Mouse (Mus musculus): ENCODE data around the gene Padi1.
A peak's percentile ranks its signal among the peaks of the same experiment; 100 is the strongest.

Gene Padi1

DNA sequence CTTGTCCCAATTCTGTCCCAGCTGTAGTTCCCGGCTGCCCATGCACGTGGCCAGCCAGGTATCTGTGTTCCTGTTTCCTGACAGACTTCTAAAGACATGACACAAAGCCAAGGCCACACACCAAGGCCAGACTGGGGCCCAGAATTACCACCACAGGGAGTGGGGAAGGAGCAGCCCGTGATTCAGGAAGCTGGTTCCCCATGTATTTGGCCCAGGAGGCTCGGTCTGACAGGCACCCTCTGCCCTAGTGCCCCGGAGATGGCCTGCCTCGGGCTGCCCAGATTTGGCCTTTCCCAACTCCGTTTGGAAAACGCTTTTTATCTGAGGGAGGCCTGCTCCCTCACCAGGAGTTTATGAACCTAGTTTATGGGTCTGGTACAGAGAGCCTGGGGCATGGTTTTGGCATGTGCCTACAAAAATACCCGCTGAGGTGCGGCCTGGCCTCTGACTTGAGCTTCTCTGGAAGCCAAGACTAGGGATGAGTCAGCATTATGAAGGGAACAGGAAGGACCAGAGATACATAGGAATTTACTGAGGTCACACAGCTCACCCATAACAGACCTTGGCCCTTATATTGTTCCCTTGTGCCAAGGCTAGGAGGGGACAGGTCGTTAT, 16.6 kb upstream of the Padi1 start:
- no peak for DNase-seq (ENCODE audit: low spot score in 2 of 2)

DNA sequence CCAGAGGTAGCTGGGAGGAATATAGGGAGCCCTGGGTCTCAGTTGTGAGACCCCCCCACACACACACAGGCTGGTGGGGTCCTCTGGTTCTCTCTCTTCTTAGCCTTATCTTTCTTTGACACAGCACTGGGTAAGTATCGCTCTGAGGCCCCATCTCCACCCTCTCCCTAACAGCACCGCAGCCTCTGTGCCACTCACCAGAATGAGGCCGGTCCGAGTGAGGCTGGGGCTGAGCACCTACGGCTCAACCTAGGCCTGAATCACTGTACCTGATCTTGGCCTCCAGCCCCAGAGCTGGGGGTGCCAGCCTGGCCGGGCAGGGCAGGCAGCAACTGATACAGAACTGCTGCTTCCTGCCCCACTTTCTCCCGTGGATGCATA, 15.2 kb upstream of the Padi1 start:
- no peak for DNase-seq (ENCODE audit: low spot score in 2 of 2)

DNA sequence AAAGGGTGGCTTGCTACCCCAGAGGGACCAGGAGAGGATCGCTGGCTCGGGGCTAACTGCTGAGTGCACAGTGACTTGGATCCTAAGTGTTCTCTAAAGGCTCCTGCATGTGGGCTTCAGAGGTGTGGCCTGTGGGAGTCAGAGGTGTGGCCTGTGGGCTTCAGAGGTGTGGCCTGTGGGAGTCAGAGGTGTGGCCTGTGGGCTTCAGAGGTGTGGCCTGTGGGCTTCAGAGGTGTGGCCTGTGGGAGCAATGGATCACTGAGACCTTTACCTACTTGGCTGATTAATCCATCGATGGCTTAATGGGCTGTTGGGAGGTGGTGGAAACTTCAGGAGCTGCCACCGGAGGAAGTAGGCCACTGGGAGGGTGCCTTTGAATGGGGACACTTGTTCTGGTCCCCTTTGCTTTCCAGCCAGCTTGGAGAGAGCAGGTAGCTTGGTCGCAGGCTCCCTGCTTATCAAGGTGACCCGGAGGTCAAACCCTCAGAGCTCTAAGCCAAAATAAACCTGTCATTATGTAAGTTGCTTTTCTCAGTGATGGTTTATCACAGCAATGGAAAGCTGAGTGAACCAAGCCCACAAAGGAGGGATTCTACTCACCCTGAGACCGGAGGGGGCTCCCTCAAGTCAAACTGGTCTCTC, 14.7 kb upstream of the Padi1 start:
- no peak for DNase-seq (ENCODE audit: low spot score in 2 of 2)

DNA sequence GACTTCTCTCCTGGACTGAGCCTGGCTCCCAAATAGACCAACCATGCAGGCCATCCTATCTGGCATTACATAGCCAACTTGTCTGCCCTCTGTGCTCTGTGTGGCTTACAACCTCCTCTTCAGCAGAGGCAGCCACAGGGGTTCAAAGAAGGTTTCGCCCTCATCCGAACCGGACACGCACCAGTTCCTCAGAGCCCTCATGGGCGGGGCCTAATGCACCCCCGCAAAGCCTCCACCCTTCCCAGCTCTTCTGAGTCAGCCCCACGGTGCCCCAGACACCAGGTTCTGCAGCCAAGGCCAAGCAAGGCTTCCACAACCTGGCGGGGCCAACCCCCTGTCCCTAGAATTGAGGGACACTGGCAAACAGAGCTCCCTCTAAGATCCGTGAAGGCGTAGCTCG, 13.7 kb upstream of the Padi1 start:
- no peak for DNase-seq (ENCODE audit: low spot score in 2 of 2)

DNA sequence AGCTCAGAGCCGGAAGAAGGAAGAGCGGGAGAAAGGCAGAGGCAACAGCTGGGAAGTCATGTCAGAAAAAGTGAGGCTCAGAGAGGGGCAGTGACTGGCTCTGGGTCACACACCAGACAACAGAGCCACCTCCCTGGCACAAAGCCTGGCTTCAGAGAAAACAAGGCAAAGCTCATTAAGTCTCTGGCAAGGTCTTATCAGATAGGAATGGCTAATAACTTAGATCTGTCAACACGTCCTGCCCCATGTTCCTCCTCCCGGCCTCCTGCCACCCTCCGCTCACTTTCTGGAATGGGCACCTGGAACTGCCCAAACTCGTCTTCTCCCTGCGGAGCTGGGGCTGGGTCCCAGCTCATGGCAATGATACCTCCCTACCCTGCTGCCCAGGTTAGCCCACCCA, 12.2 kb upstream of the Padi1 start:
- DNase-seq (ENCODE audit: low spot score in 2 of 2) = no peak

DNA sequence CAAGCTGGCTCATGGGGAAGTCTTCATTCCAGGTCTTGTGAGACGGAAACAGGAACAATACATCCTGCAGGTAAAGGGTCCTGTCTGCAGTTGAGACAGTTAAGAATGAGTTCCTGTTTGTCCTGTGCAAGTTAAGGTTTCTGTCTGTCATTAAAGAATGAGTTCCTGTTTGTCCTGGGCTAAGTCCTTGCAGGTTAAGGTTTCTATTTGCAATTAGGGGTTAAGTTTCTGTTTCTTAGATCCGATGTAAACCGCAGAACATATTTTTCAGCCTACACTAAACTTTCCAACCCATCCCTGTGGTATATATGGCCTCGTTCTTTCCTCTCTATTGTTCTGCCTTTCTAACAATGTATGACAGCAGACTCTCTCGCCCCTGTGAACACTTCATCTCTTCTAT, 11.5 kb upstream of the Padi1 start:
- DNase-seq (ENCODE audit: low spot score in 2 of 2) = no peak

GRCm38 (mm10) chr4:140855151-140855550, 9.6 kb upstream of the Padi1 start:
- no peak for DNase-seq (ENCODE audit: low spot score in 2 of 2)

- DNase-seq (ENCODE audit: low spot score in 2 of 2) = no peak
These were observed 8.9 kb upstream of the Padi1 start for GRCm38 (mm10) chr4:140854455-140854864.

DNA sequence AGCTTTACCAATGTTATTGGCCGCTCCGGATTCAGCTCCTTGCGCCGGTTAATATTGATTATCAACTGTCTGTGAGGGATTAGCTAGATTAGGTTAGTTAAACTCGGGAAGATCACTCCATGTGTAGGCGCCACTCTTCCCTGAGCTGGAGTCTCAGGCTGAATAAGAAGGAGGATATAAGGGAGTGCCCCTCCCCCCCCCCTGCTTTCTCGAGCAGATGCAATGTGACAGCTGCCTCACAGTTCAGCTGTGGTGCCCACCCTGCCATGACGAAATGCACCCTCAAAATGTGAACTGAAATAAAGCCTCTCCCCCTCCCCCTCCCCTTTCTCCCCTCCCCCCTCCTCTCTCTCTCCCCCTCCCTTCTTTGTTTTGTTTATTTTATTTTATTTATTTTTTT, 8.0 kb upstream of the Padi1 start:
- no peak for DNase-seq (ENCODE audit: low spot score in 2 of 2)

DNA sequence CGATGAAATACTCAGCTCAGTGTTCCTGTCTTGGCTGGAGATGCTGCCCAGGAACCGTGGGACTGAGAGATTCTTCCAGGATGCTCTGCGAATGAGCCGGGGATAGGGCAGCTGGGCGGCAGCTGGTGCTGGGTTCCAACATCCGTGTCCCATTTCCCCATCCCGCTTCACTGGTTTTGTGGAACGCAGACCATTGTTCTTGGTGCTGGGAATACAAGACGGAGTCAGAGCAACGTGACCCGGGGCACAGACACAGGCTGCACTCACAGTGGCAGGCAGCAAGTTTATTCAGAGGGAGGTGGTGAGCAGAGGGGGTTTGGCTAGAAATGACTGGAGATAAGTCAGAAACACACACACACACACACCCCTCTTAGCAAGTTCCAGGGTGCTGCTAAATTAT, 3.7 kb upstream of the Padi1 start:
- no peak for DNase-seq (ENCODE audit: low spot score in 2 of 2)

DNA sequence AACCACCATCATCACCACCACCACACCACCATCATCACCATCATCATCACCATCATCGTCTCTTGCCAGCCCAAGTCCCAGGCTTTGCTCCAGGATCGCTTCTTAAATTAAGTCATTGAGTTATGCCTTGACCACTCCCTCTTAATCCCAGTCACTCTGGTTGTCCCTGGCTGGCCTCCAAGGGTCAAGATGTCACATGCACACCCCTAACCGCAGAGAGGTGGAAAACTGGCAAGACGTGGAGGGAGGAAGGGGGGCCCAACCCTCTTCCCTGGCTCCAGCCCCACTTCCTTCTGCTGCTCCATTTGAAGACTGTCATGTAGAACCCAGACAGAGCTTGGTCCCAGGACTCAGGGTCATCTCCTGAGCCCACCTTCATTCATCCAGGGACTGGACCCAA, 587 bp downstream of the Padi1 start:
- DNase-seq (ENCODE audit: low spot score in 2 of 2) = no peak

DNA sequence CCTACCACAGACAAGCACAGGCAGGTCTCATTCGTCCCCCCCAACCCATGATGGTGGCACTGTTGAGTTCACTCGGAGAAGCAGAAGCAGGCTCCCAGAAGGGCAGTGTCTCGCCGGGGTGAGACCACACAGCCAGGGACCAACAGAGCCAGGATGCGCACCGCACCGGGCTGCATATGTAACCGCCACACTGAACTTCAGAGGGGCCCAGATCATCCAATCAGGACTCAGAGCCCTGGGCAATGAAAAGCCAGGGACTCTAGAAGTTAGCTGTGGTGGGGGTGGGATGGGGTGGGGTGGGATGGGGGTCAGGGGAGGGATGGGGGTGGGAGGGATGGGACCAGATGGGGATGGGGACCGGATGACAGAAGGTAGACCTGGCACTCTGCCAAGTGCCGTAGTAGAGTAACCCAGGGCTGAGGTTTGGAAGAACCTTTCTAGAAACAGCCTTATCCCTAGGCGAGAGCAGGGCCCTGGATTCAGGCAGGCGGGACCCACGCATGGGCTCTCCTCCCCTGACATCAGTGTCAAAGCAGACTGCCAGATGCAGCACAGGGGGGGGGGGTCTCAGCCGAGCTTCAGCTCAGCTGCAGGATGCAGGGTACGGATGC, 1.8 kb downstream of the Padi1 start:
- no peak for DNase-seq (ENCODE audit: low spot score in 2 of 2)

DNA sequence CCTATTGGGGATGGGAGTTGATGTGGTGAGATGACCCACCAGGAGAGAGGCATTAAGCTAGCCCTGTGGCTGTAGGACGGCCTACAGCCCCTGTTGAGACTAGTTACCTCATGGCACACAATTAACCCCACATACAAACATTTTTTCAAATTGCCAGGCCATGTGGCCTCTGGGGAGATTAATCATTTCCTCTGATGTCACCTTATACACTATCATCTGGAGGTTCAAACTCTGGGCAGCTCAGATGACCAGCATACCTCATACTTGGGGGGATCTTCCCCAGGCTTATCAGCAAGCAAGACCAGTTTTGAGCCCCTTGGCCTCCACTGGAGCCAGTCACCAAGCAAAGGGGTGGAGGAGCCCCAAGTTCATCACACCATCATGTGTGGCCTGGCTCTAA, 2.7 kb downstream of the Padi1 start:
- DNase-seq (ENCODE audit: low spot score in 2 of 2) = no peak

DNA sequence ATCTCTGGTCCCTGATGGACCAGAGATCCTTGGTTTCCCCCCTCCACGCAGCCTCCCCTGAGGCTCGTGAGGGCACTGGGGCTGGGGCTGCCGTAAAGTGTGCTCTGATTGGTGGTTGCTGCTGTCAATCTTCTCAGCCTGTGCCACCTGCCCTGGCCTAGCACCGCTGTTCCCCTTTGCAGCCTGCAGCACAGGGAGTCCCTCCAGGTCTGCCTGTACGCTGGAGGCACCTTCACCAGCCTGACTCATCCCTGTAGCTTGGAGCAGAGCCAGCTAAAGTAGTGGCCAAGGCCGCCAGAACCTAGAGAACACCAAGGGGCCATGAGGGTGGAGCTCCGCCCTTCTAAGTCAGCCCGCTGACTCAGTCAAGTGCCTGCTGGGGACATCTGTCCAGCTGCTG, 7.7 kb downstream of the Padi1 start:
- DNase-seq (ENCODE audit: low spot score in 2 of 2) = no peak

GRCm38 (mm10) chr4:140836208-140836866, 9.2 kb downstream of the Padi1 start:
- DNase-seq (ENCODE audit: low spot score in 2 of 2) = no peak

DNA sequence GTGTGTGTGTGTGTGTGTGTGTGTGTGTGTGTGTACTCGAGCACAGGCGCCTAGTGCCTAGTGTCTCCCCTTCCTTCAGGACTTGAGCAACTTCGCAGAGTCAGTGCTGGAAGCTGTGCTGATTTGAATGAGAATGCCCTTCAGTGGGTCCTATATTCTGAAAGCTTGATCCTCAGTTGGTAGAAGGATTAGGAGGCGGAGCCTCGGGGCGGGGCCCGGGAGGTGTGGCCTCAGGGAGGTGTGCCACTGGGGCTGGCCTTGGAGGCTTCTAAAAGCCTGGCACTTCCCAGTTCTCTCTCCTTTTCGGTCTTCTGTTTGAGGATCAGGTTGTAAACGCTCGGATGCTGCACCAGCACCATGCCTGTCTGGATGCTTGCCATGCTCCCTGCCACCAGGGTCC, 9.9 kb downstream of the Padi1 start:
- no peak for DNase-seq (ENCODE audit: low spot score in 2 of 2)

- no peak for DNase-seq (ENCODE audit: low spot score in 2 of 2)
These were observed 11.1 kb downstream of the Padi1 start for GRCm38 (mm10) chr4:140834327-140834934.

DNA sequence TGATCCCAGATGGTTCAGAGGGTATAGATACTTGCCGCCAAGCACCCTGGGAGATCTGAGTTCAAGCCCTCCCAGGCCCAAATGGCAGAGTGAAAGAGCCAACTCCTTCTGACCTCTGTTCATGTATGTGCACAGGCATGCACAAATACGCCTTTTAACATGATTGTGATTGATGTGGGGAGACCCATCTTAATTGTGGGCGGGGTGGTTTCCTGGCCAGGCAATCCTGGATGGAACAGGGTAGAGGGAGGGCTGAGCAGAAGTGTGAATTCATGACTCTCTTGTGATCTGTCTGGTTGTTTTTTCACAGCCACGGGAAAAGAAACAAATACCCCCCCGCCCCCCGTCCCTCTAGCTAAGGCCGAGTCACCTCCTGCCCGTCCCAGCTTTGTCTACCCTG, 12.8 kb downstream of the Padi1 start:
- no peak for DNase-seq (ENCODE audit: low spot score in 2 of 2)

GRCm38 (mm10) chr4:140831808-140832207, 13.8 kb downstream of the Padi1 start:
- DNase-seq (ENCODE audit: low spot score in 2 of 2) = no peak

DNA sequence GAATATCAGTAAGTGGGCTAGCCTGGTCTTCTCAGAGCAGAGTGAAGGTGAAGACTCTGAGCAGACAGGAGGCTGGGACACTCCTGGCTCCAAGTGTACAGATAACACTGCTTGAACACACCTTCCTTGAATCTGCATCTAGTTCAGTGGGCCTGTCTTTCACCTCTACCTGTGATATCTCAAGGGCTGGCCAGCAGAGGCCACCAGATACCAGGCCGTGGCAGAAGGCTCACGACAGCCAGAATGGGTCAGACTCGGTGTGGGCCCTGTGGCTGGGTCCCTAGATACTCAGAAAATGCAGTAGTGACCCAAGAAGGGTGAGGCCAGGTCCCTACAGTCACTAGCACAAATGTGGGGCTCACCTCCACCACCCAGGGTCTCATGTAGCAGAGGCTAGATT, 18.3 kb downstream of the Padi1 start:
- no peak for DNase-seq (ENCODE audit: low spot score in 2 of 2)

DNA sequence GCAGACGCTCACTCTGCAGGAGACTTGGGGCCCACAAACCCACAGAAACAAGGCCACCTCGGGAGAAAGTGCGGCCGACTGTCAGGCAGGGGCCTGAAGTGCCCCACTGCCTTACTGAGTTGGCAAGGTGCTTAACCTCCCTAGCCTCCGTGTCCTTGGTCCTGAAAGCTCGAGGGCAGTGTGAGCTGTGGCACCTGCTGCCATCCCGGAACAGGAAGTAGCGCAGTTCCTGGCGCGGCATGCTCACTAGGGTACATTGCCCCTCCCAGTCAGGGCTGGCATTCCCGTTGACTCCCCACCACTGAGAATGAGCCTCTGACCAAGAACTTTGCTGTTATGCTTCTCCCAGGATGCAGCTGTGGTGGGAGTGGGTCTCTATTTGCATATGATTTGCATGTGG, 19.6 kb downstream of the Padi1 start:
- DNase-seq (ENCODE audit: low spot score in 2 of 2) = no peak

DNA sequence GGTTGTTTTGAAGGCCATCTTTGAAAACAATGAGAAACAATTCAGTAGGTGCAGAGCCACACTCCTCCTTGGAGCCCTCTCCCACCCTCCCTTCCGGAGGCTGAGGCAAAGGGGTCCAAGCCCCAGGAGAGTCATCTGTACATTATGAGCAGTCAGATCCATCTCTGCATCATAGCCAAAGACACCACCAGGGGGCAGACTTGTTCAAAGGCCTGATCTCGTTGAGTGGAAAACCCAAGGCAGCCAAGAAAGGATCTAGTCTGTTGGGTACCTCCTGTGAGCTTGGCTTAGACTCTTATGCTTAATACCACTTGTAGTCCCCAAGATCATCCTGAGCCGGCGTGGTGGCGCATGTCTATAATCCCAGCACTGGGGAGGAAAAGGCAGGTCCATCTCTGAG, 23.6 kb downstream of the Padi1 start:
- peak; percentile 54 to 58 for DNase-seq (ENCODE audit: low spot score in 2 of 2)

DNA sequence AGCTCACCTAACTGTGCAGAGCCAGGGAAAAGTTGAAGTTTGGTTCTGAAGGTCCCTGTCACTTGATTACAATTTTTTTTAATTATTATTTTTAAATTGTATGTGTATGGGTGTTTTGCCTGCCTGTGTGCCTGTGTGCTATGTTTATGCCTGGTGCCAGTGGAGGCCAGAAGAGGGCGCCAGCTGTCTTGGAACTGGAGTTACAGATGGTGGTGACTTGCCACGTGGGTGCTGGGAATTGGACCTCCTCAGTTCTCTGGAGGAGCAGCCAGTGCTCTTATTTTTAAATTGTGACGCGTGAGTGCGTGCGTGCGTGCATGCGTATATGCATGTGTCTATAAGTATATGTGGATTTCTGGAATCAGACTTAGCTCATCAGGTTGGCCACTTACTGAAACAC, 28.2 kb downstream of the Padi1 start:
- DNase-seq (ENCODE audit: low spot score in 2 of 2) = no peak

Data from frontal cortex, postnatal 25 days (tissue).